Mouse (Mus musculus): Measurements from ENCODE around the gene Casc1. TPM values are rescaled to one million over a fixed set of nuclear protein-coding genes. Genes with fewer than 3 reads are reported as not detected.

The Casc1 gene
- polyA plus RNA-seq, 1 experiment from 2014 or later: 0.70 TPM

DNA sequence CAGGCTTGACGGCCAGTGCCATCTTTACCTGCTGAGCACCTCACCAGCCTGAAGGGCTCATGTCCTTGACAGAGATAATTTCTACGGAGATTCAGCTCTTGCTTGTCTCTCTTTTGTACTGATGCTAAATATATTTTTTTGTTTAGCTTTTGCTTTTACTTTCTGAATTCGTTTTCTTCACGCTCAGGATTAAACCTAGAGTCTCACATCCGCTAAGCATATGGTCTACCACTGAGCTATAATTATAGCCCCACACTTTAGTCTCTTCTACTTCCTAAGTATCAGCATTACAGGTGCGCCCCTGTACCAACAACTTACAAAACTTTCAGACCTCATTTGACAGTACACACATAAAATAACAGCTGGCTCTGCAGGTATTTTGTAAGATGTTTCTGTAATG is 24.6 kb upstream of the Casc1 start:
- Histone ChIP-seq H3K27ac (replicated peaks) (no peak overlapping the region), H3K36me3 (peaks cover 12% of the 10 kb centered on the region), H3K27me3 (no peaks in the 10 kb centered on the region), H3K4me3 (no peak overlapping the region), H3K9me3 (no peaks in the 10 kb centered on the region), H3K4me2 (replicated peaks) (no peak overlapping the region), H3K9ac (replicated peaks) (no peak overlapping the region), H3K4me1 (no peaks in the 10 kb centered on the region)
- no peak for ATAC-seq (ENCODE audit: low FRiP score, low read depth)
- WGBS: 88% methylated on average over 6 of the region's 6 CpGs

DNA sequence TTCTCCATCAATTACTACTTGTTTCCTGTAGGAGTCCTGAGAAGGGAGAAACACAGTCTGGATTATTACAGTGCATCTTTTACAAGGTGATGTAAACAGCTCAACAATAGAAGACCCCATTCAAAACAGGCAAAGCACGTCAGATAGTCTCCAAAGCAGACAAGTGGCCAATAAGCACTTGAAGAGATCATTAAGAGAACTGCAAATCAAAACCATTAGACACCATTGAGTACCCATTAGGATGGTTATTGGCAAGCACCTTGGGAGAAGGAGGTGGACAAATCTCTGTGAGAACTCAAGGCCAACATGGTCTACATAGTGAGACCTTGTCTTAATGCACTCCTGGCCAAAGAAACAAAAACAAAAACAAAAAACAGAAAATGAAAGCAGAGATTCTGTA is 23.6 kb upstream of the Casc1 start:
- H3K27me3 ChIP-seq: no peaks in the 10 kb centered on the region
- 81% methylated on average over 1 of the region's 1 CpGs for WGBS
- H3K4me3 ChIP-seq: no peak overlapping the region
- H3K9ac ChIP-seq (replicated peaks): no peak overlapping the region
- no peak overlapping the region for H3K27ac ChIP-seq (replicated peaks)
- ATAC-seq (ENCODE audit: low FRiP score, low read depth): no peak
- H3K36me3 ChIP-seq: peaks cover 15% of the 10 kb centered on the region
- H3K9me3 ChIP-seq: no peaks in the 10 kb centered on the region
- no peaks in the 10 kb centered on the region for H3K4me1 ChIP-seq
- no peak overlapping the region for H3K4me2 ChIP-seq (replicated peaks)

DNA sequence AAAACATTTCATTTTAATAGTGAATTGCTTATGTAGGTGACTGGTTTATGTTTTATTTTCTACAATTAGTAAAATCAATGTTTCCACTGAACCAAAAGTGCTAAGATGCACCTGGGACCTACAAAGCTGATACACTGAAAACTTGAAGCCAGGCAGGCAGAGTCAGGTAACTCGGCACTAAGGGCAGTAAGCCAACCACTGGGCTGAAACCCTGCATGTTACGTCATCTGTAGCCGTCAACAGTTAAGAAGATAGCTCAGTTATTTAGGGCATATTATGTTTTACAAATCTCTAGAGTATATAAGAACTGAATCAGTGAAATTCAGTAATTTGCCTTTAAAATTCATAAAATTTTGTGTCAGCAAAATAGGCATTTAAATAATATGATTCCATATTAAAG is 15.5 kb upstream of the Casc1 start:
- no peak overlapping the region for H3K9ac ChIP-seq (replicated peaks)
- WGBS: 97% methylated on average over 3 of the region's 3 CpGs
- no peak overlapping the region for H3K4me3 ChIP-seq
- no peaks in the 10 kb centered on the region for H3K27me3 ChIP-seq
- H3K9me3 ChIP-seq: no peaks in the 10 kb centered on the region
- peaks cover 16% of the 10 kb centered on the region for H3K36me3 ChIP-seq
- ATAC-seq (ENCODE audit: low FRiP score, low read depth): no peak
- no peaks in the 10 kb centered on the region for H3K4me1 ChIP-seq
- no peak overlapping the region for H3K27ac ChIP-seq (replicated peaks)
- H3K4me2 ChIP-seq (replicated peaks): no peak overlapping the region

DNA sequence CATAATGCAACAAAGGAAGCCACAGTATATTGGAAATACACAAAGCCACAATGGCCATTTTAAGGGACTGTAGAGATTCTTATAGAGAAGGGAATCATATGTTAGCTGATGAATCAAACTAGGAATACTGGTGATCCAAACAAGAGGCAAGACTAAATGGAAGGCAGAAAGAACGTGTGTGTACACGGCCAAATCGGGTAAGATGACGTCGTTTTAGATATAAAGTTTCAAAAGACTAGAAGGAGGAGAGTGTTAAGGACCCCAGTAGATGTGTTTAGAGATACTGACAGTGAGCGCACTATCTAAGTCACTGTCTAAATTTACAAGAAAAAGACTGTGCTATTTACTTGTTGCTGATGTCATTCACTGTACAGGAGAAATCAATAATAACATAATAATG is 13.4 kb upstream of the Casc1 start:
- H3K9me3 ChIP-seq: no peaks in the 10 kb centered on the region
- H3K27me3 ChIP-seq: no peaks in the 10 kb centered on the region
- H3K4me1 ChIP-seq: no peaks in the 10 kb centered on the region
- 93% methylated on average over 6 of the region's 6 CpGs for WGBS
- no peak overlapping the region for H3K27ac ChIP-seq (replicated peaks)
- peaks cover 14% of the 10 kb centered on the region for H3K36me3 ChIP-seq
- no peak for ATAC-seq (ENCODE audit: low FRiP score, low read depth)
- no peak overlapping the region for H3K4me2 ChIP-seq (replicated peaks)
- H3K9ac ChIP-seq (replicated peaks): no peak overlapping the region
- H3K4me3 ChIP-seq: no peak overlapping the region

DNA sequence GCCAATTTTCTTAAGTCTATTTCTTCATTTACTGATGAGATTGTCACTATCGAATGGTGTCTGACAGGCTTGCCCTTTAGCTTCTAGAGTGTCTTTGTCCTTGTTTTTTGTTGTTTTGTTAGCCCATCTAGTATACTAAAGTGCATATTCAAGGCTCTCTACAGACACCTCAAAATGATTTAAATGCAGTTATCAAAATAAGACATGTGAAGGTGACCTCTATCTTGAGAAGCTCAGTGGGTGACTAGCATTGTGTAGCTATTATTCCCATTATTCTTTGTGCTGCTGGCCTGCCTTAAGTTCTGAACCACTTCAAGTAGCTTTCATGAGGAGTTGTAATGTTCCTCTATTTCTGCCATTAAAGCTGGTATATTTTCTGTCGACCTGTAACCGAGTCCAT is 5.0 kb upstream of the Casc1 start:
- no peak overlapping the region for H3K4me2 ChIP-seq (replicated peaks)
- peaks cover 20% of the 10 kb centered on the region for H3K36me3 ChIP-seq
- 89% methylated on average over 3 of the region's 3 CpGs for WGBS
- ATAC-seq (ENCODE audit: low FRiP score, low read depth): no peak
- no peaks in the 10 kb centered on the region for H3K27me3 ChIP-seq
- peaks cover 8% of the 10 kb centered on the region for H3K4me1 ChIP-seq
- no peak overlapping the region for H3K9ac ChIP-seq (replicated peaks)
- no peak overlapping the region for H3K27ac ChIP-seq (replicated peaks)
- H3K9me3 ChIP-seq: no peaks in the 10 kb centered on the region
- H3K4me3 ChIP-seq: no peak overlapping the region

DNA sequence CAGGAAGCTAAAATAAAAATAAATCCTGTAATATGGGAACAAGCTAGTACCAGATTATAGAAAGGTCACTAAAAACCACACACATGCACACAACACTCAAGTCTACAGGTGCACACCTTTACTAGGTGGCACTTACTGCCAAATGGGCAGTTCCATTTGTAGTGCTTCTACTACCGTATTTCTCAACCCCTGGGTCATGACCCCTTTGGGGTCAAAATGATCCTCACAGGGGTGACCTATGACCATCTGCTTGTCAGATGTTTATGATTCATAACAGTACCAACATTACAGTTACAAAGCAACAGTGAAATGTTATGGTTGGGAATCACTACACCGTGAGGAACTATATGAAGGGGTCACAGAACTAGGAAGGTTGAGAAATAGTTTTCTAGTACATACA is 3.1 kb upstream of the Casc1 start:
- Histone ChIP-seq H3K4me1 (peaks cover 15% of the 10 kb centered on the region), H3K4me2 (replicated peaks) (no peak overlapping the region), H3K9ac (replicated peaks) (no peak overlapping the region), H3K4me3 (no peak overlapping the region), H3K27me3 (no peaks in the 10 kb centered on the region), H3K36me3 (peaks cover 8% of the 10 kb centered on the region), H3K9me3 (no peaks in the 10 kb centered on the region), H3K27ac (replicated peaks) (no peak overlapping the region)
- 80% methylated on average over 2 of the region's 2 CpGs for WGBS
- no peak for ATAC-seq (ENCODE audit: low FRiP score, low read depth)

DNA sequence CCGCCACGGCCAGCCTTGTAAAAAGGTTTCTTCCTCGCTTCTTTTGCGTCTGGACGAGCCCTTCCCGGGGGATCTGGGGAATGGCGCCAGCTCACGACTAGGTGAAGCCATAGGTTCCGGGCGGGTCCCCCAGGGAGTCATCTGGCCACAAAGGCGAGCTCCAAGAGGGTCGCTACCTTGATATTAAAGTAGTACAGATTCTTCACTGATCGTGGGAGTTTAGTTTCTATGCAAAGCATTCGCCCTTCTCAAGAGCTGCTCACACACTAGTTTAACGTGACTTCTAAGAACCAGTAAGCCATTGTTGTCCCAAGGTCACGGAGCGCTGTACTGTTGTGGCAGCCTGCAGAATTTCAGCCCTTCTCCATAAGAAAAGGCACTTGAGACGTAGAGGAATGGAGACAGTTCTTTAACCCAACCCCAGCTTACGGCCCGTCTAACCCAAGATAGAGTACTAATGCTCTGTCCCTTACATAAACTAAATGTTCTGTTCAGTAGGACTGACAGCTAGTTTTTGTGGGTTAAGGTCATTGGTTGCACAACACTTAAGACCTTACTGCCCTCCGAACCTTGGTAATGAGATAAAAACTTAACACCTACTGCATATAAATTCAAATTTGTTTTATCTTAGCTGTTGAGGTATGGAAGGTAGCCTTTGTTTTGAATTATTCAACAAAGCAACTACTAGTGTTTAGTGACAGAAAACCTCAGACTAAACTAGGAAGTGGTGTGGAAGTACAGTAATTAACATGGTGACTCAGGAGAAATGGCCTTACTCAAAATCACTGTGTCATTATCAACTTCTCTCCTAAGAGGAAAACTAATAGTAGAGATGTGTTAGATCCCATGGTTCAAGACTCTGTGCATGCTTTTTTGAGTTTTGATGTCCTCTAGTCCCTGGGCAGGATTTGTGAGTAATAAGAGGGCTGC is 836 bp upstream of the Casc1 start:
- H3K9me3 ChIP-seq: no peaks in the 10 kb centered on the region
- peak overlapping the region; percentile 78 for H3K9ac ChIP-seq (replicated peaks)
- peak overlapping the region; percentile 80 for H3K4me2 ChIP-seq (replicated peaks)
- peak overlapping the region; percentile 95 for H3K27ac ChIP-seq (replicated peaks)
- H3K36me3 ChIP-seq: no peaks in the 10 kb centered on the region; the same call in 1 of the 2 replicates
- peak overlapping the region; percentile 74 for H3K4me3 ChIP-seq
- peaks cover 15% of the 10 kb centered on the region for H3K4me1 ChIP-seq
- ATAC-seq (ENCODE audit: low FRiP score, low read depth): peak; percentile 51
- H3K27me3 ChIP-seq: no peaks in the 10 kb centered on the region
- WGBS: 4% methylated on average over 21 of the region's 21 CpGs

DNA sequence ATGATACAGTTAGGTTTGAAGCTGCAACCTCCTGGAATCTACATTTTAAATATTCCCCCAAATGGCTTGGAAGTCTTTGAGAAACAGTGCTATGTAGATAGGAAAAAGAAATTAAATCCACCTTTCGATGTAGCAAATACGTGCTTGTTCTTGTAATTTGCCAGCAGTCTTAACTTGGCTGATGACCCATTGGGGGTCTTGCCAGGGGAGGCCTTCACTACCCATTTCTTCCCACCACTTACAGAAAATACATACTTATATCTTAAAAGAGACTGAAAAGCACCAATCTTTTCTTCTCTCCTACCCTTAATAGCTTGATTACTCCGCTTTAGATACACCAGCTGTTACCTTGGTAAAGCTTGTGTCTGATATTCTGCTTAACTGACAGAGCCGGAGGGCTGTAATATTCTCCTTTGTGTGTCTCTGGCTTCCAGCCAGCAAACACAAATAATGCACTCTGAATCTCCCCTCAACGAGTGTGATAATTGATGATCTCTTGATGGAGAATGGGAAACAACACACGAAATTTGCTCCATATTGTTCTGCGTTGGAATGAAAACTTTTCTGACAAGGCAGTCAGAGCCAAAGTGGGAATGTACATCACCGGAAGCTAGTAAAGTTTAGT is 637 bp downstream of the Casc1 start:
- peak overlapping the region; percentile 95; the same call in 1 of the 2 replicates for H3K27ac ChIP-seq (replicated peaks)
- ATAC-seq (ENCODE audit: low FRiP score, low read depth): no peak
- 39% methylated on average over 8 of the region's 8 CpGs for WGBS
- H3K4me2 ChIP-seq (replicated peaks): peak overlapping the region; percentile 80
- H3K4me1 ChIP-seq: peaks cover 15% of the 10 kb centered on the region
- H3K9ac ChIP-seq (replicated peaks): no peak overlapping the region
- peak overlapping the region; percentile 74 for H3K4me3 ChIP-seq
- no peaks in the 10 kb centered on the region for H3K9me3 ChIP-seq
- H3K36me3 ChIP-seq: no peaks in the 10 kb centered on the region
- no peaks in the 10 kb centered on the region for H3K27me3 ChIP-seq

DNA sequence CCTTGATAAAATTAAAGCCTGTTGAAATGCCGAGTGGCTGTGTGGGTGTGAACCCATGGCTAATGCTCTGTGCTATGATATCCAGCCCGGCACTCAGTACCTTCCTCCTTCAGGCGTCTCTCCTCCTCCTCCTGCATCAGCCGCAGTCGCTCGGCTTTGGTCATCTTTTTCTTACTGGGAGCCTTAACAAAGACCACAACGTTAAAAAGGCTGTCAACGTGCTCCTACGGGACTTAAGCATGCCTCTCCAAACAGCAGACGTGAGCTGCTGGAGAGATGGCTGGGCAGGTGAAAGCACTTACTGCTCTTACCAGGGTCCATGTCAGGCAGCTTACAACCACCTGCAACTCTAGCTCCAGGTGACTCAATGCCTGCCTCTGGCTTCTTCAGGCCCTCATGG is 5.7 kb downstream of the Casc1 start:
- 69% methylated on average over 10 of the region's 10 CpGs for WGBS
- no peaks in the 10 kb centered on the region for H3K36me3 ChIP-seq
- no peak overlapping the region for H3K4me2 ChIP-seq (replicated peaks)
- H3K9me3 ChIP-seq: no peaks in the 10 kb centered on the region
- ATAC-seq (ENCODE audit: low FRiP score, low read depth): no peak
- H3K9ac ChIP-seq (replicated peaks): no peak overlapping the region
- H3K27me3 ChIP-seq: no peaks in the 10 kb centered on the region
- no peak overlapping the region for H3K27ac ChIP-seq (replicated peaks)
- peaks cover 2% of the 10 kb centered on the region for H3K4me1 ChIP-seq
- H3K4me3 ChIP-seq: no peak overlapping the region

DNA sequence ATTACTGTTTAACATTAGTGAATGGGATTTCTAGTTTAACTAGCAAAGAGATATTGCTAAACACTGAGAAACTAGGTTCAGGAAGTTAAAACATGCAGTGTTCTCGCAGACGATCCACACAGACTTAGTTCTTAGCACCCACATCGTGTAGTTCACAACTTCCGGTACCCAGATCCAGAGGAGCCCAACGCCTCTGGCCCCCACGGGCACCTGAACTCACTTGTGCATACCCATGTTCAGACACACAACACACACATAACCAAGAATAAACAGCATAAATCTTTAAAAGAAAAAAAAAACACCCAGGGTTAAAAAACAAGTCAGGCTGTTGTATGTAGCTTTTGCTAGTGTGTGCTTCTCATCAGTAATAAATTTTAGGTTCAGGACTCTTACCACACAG is 6.4 kb downstream of the Casc1 start:
- no peaks in the 10 kb centered on the region for H3K4me1 ChIP-seq
- no peaks in the 10 kb centered on the region for H3K9me3 ChIP-seq
- no peak overlapping the region for H3K9ac ChIP-seq (replicated peaks)
- no peak for ATAC-seq (ENCODE audit: low FRiP score, low read depth)
- no peaks in the 10 kb centered on the region for H3K27me3 ChIP-seq
- no peaks in the 10 kb centered on the region for H3K36me3 ChIP-seq
- H3K27ac ChIP-seq (replicated peaks): no peak overlapping the region
- H3K4me3 ChIP-seq: no peak overlapping the region
- no peak overlapping the region for H3K4me2 ChIP-seq (replicated peaks)
- WGBS: 83% methylated on average over 6 of the region's 6 CpGs

DNA sequence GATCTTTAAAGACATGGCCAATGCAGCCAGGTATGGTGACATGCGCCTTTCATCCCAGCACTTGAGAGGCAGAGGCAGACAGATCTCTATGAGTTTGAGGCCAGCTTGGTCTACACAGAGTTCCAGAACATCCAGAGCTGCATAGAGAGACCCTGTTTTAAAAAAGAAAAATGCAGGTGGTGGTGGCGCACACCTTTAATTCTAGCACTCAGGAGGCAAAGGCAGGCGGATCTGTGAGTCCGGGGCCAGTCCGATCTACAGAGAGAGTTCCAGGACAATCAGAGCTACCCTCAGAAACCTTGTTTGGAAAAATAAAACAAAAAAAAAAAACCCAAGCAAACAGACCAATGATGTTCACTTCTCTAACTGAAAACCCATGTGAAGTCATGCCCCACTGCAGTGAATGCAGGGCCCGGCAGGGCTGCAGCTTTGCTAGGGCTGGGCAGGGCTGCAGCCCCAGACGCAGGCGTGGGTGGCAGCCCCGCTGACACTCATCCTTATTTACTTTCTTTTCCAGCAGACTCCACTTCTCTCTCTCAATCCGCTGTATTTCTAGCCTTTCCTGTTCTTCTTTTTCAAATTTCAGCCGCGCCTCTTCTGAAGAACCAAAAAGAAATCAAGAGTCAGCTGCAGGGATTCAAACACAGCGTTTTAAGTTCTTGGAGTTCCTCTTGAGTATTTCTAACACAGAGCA is 8.2 kb downstream of the Casc1 start:
- no peaks in the 10 kb centered on the region for H3K36me3 ChIP-seq
- no peak overlapping the region for H3K4me3 ChIP-seq
- 84% methylated on average over 13 of the region's 13 CpGs for WGBS
- no peak for ATAC-seq (ENCODE audit: low FRiP score, low read depth)
- H3K4me1 ChIP-seq: no peaks in the 10 kb centered on the region
- no peaks in the 10 kb centered on the region for H3K9me3 ChIP-seq
- H3K27ac ChIP-seq (replicated peaks): no peak overlapping the region
- no peak overlapping the region for H3K9ac ChIP-seq (replicated peaks)
- no peak overlapping the region for H3K4me2 ChIP-seq (replicated peaks)
- H3K27me3 ChIP-seq: no peaks in the 10 kb centered on the region
